Mouse (Mus musculus) kidney, postnatal 0 days (tissue): ENCODE data around the gene Nanos3. TPM values are rescaled to one million over a fixed set of nuclear protein-coding genes. Genes with fewer than 3 reads are reported as not detected.

Experiments
- ATAC-seq: fragments of 200-750 bp; cut with Nextera tagmentation; replicated peaks from 2 replicates; pipeline ENCODE4 v1.8.0; 2017; ENCODE audit warnings: low read depth, moderate number of reproducible peaks, moderate TSS enrichment, moderate library complexity; ENCODE audit not compliant: low FRiP score
- DNase-seq: peaks from one replicate; pipeline ENCODE4 v3.0.0-alpha.2; 2016; ENCODE audit warnings: low spot score
- H3K27ac ChIP-seq: fragments of 300-500 bp; sonication (generic); 2 replicates; pipeline ENCODE4 v1.5.1; 2014; ENCODE audit warnings: mild to moderate bottlenecking
- H3K27me3 ChIP-seq: fragments of 300-500 bp; sonication (generic); 2 replicates; pipeline ENCODE4 v1.6.1; 2014; ENCODE audit warnings: low read length, mixed read lengths; ENCODE audit not compliant: insufficient read depth
- H3K36me3 ChIP-seq: fragments of 300-500 bp; sonication (generic); 2 replicates; pipeline ENCODE4 v1.6.1; 2014; ENCODE audit warnings: low read length, mixed read lengths; ENCODE audit not compliant: insufficient read depth
- H3K4me1 ChIP-seq: fragments of 300-500 bp; sonication (generic); replicated peaks from 2 replicates; pipeline ENCODE4 v1.6.1; 2014; ENCODE audit warnings: antibody characterized with exemption, low read length, mixed read lengths; ENCODE audit not compliant: insufficient read depth
- H3K4me2 ChIP-seq: fragments of 300-500 bp; sonication (generic); 2 replicates; pipeline ENCODE4 v1.6.1; 2014; ENCODE audit warnings: mild to moderate bottlenecking, low read length, moderate library complexity, mixed read lengths
- H3K4me3 ChIP-seq: fragments of 300-500 bp; sonication (generic); replicated peaks from 2 replicates; pipeline ENCODE4 v1.5.1; 2014; ENCODE audit warnings: low read depth, low read length
- H3K9ac ChIP-seq: fragments of 300-500 bp; sonication (generic); 2 replicates; pipeline ENCODE4 v1.6.1; 2014; ENCODE audit warnings: low read depth, low read length
- H3K9me3 ChIP-seq: fragments of 300-500 bp; sonication (generic); replicated peaks from 2 replicates; pipeline ENCODE4 v1.6.1; 2016; ENCODE audit warnings: low read length, inconsistent platforms, mixed read lengths
- CTCF ChIP-seq: IDR thresholded peaks from 2 replicates; pipeline ENCODE4 v1.5.1; 2016; ENCODE audit warnings: antibody characterized with exemption, low read depth, mild to moderate bottlenecking, moderate library complexity
- WGBS: fragments of 180-500 bp; shearing (Covaris S2); extraction: QIAGEN DNeasy Blood & Tissue Kit; methylation state at CpG from one replicate; pipeline ENCODE4 v1.1.7; 2014; 5-methylcytosine and 5-hydroxymethylcytosine counted together
- polyA plus RNA-seq: library from polyadenylated mRNA; unstranded; fragments of >200 nt; fragmentation: Nextera tagmentation; extraction: Ambion mirVana; gene quantifications from 2 replicates; pipeline ENCODE4 v1.2.1, GENCODE M21; 2015

The Nanos3 gene
- polyA plus RNA-seq, 1 experiment from 2014 or later, result 9.6 TPM

DNA sequence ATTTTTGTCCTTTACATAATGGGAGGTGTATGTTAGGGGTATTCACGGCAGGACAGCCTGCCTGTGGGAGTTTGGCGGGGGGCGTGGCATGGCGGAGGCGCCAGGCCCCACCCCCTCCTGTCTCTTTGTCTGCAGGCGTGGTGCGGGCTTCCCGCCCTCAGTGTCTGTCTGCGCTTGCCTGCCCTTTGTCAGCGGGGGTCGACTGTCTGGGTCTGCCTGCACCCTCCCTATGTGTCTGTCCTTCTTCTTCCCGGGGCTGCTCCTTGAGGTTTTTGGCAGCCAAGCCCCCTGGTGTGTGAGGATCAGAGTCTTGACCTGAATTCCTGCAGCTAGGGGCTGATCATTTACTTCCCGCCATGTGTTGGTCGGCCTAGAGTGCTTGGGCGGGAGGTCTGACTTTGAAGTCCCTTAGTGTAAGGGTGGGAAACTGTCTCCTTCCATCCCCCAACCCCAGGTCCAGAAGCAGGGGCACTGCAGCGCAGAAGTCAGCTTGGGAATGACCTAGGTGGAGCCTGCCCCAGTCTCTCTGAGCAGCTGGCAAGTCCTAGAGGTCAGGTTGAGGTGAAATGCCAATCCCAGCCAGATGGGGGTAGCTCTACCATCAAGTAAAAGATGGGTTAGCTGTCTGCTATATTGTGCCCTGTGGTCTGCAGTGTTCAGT, 4.4 kb downstream of the Nanos3 start:
- DNase-seq (peak; percentile 74), ATAC-seq (peak; percentile 37; the same call in 1 of the 2 replicates)
- peak; percentile 25; the same call in 1 of the 2 replicates for TF ChIP-seq CTCF
- 3% methylated on average over 16 of the region's 16 CpGs for WGBS
- peak overlapping the region; percentile 51 for H3K4me2 ChIP-seq
- no peaks in the 10 kb centered on the region for H3K27me3 ChIP-seq
- 0 out of 2 replicates have a peak overlapping the region, but pooled peaks have one; percentile 12 for H3K4me3 ChIP-seq
- H3K9me3 ChIP-seq, result no peaks in the 10 kb centered on the region
- H3K36me3 ChIP-seq, result no peaks in the 10 kb centered on the region
- peak overlapping the region; percentile 67; the same call in 1 of the 2 replicates for H3K27ac ChIP-seq
- peaks cover 40% of the 10 kb centered on the region for H3K4me1 ChIP-seq
- H3K9ac ChIP-seq, result peak overlapping the region; percentile 53

DNA sequence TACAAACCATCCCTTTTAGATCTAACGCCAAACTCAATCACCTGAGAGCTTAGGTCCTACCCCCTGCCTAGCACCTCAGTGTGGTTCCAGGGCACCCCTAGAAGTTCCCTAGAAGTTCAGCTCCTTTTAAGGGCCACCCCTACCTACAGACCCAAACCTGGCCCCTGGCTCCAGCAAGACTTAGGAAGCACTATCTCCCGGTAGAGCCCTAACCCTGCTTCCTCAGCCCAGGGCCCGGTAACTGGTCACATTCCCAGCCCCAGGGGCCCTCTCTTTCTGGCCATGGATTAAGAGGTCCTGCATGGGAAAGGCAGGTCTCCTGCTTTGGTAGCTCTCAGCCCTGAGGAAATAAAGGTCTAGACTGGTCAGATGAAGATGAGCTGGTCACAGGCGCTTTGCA, 5.1 kb downstream of the Nanos3 start:
- ATAC-seq (no peak), DNase-seq (no peak)
- no peak for TF ChIP-seq CTCF
- Histone ChIP-seq H3K36me3 (no peaks in the 10 kb centered on the region), H3K4me1 (peaks cover 40% of the 10 kb centered on the region), H3K4me3 (0 out of 2 replicates have a peak overlapping the region, but pooled peaks have one; percentile 12), H3K9me3 (no peaks in the 10 kb centered on the region), H3K4me2 (peak overlapping the region; percentile 51), H3K27ac (peak overlapping the region; percentile 67), H3K9ac (peak overlapping the region; percentile 53), H3K27me3 (no peaks in the 10 kb centered on the region)
- 15% methylated on average over 4 of the region's 4 CpGs for WGBS

DNA sequence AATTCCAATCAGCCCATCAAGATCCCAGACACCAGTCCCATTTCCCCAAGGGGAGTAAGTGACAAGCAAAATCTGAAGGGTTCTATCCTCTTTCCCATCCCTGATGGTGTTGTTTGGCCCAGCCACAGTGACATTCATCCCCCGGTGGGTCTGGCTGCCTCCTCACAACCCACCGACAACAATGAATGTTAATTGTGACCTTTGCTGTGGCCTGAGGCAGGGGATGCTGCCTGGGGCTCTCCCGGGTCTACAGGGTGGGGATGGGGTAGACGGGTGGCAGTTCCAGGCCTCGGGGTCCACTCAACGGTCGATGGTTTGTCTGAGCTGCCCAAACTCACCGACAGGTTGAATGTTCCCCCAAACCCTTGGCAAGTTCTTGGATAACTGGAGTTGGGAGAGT, 6.4 kb downstream of the Nanos3 start:
- ATAC-seq, result no peak
- Histone ChIP-seq H3K9me3 (no peaks in the 10 kb centered on the region), H3K4me2 (no peak overlapping the region), H3K4me3 (no peak overlapping the region), H3K27me3 (no peaks in the 10 kb centered on the region), H3K36me3 (peaks cover 3% of the 10 kb centered on the region; the same call in 1 of the 2 replicates), H3K4me1 (peaks cover 35% of the 10 kb centered on the region), H3K27ac (no peak overlapping the region), H3K9ac (no peak overlapping the region)
- TF ChIP-seq CTCF, result no peak
- DNase-seq, result no peak
- whole genome bisulfite sequencing, result 77% methylated on average over 8 of the region's 8 CpGs

DNA sequence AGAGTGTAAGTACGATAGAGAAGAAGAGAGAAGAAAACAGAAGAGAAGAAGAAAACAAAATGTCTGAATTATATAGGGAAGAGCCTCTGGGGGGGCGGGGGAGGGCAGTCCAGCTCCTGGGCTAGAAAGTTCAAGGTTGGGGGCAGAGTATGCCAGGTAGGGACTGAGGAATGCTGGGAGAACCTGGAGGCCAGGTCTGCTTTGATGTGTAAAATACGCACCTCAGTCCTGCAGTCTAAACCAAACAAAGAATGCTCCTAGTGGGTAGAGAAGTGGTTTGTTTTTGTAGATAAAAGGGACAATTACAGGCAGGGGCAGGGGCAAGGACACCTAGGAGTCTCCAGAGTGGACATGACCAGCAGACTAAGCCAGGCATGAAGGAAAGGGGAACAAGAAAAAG, 7.6 kb downstream of the Nanos3 start:
- DNase-seq, result no peak
- Histone ChIP-seq H3K9me3 (no peaks in the 10 kb centered on the region), H3K4me2 (no peak overlapping the region), H3K4me1 (peaks cover 28% of the 10 kb centered on the region), H3K27ac (no peak overlapping the region), H3K27me3 (no peaks in the 10 kb centered on the region), H3K4me3 (no peak overlapping the region), H3K36me3 (peaks cover 12% of the 10 kb centered on the region), H3K9ac (no peak overlapping the region)
- TF ChIP-seq CTCF, result no peak
- 85% methylated on average over 3 of the region's 3 CpGs for WGBS
- ATAC-seq, result no peak

DNA sequence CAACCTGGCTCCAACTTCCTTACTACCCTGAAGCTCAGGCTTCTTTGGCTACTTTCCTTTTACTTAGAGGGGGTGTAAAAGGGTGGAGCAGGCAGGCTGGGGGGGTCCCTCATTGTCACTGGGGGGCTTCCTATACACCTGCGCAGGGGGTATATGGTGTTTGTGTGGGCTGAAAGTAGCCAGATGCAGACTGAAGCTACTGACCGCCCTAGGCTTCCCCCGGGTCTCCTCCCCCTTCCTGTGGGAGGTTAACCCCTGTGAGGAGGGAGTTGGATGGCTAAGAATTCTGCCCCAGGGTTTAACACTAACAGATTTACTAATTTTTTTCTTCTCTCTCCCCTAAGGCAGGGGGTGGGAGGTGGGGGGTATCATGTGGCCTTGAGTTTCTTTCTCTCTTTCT, 8.5 kb downstream of the Nanos3 start:
- 0 out of 2 replicates have a peak overlapping the region, but pooled peaks have one; percentile 35 for H3K9ac ChIP-seq
- 5% methylated on average over 3 of the region's 3 CpGs for WGBS
- peak; percentile 44 for DNase-seq
- peak overlapping the region; percentile 26; the same call in 1 of the 2 replicates for H3K4me2 ChIP-seq
- TF ChIP-seq CTCF, result no peak
- no peaks in the 10 kb centered on the region for H3K9me3 ChIP-seq
- H3K4me1 ChIP-seq, result peaks cover 26% of the 10 kb centered on the region
- H3K27ac ChIP-seq, result no peak overlapping the region; the same call in 1 of the 2 replicates
- no peak overlapping the region for H3K4me3 ChIP-seq
- H3K27me3 ChIP-seq, result no peaks in the 10 kb centered on the region
- no peak for ATAC-seq
- H3K36me3 ChIP-seq, result peaks cover 15% of the 10 kb centered on the region

DNA sequence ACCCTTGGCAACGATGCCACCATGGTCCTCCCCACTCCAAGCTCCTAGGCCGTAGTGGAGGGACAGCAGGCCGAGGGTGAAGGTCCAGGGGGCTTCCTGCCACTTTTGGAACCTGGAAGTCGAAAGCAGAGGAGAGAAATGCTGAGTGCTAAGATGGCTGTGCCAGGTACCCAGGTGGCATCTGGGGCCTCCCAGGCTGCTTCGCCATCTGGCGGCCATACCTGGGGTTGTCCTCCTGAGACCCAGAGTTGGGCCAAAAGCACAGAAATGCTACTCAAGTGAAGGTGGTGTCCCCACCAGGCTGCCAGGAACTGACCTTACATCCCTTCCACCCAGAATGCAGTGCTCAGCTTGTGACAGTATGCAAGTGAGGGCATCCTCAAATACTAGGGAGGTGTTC, 11.2 kb downstream of the Nanos3 start:
- no peak overlapping the region for H3K27ac ChIP-seq
- H3K4me3 ChIP-seq, result no peak overlapping the region
- TF ChIP-seq CTCF, result peak; percentile 64
- WGBS, result 86% methylated on average over 6 of the region's 6 CpGs
- no peaks in the 10 kb centered on the region for H3K27me3 ChIP-seq
- no peak overlapping the region for H3K4me2 ChIP-seq
- ATAC-seq (no peak; the same call in 1 of the 2 replicates), DNase-seq (no peak)
- H3K9ac ChIP-seq, result no peak overlapping the region
- H3K36me3 ChIP-seq, result peaks cover 15% of the 10 kb centered on the region
- peaks cover 6% of the 10 kb centered on the region for H3K4me1 ChIP-seq
- H3K9me3 ChIP-seq, result no peaks in the 10 kb centered on the region
